Mouse (Mus musculus) testis, postnatal 14 days (tissue): Measurements from ENCODE around the gene Ppan.

Source experiments
- DNase-seq: peaks from one replicate; pipeline ENCODE4 v3.0.0; 2021; ENCODE audit warnings: low spot score

Gene Ppan

GRCm38 (mm10) chr9:20879097-20879792, 8.7 kb upstream of the Ppan start, which contains the start of gene Angptl6:
Angptl6 (minus strand) TSS chr9:20879727.
- DNase-seq, result no peak

- no peak for DNase-seq
Measured at GRCm38 (mm10) chr9:20886563-20886962, 1.4 kb upstream of the Ppan start.

- DNase-seq, result no peak
Measured at GRCm38 (mm10) chr9:20887191-20887590, 784 bp upstream of the Ppan start.

GRCm38 (mm10) chr9:20888386-20888765, 401 bp downstream of the Ppan start:
- DNase-seq, result no peak

GRCm38 (mm10) chr9:20889185-20890141, 1.5 kb downstream of the Ppan start:
- DNase-seq, result no peak

- DNase-seq, result no peak
Measured at GRCm38 (mm10) chr9:20890411-20890810, 2.4 kb downstream of the Ppan start.

GRCm38 (mm10) chr9:20891339-20892103, 3.5 kb downstream of the Ppan start:
- DNase-seq, result no peak

GRCm38 (mm10) chr9:20892104-20892653, 4.2 kb downstream of the Ppan start:
- no peak for DNase-seq

- DNase-seq, result no peak
Measured at GRCm38 (mm10) chr9:20893069-20893468, 5.1 kb downstream of the Ppan start.

GRCm38 (mm10) chr9:20893590-20894343, 5.8 kb downstream of the Ppan start:
- no peak for DNase-seq

- no peak for DNase-seq
Measured at GRCm38 (mm10) chr9:20894629-20895028, 6.7 kb downstream of the Ppan start.

GRCm38 (mm10) chr9:20895382-20895781, 7.4 kb downstream of the Ppan start:
- DNase-seq, result no peak

- no peak for DNase-seq
Measured at GRCm38 (mm10) chr9:20897736-20898510, 9.9 kb downstream of the Ppan start.

- DNase-seq, result peak; percentile 88
Measured at GRCm38 (mm10) chr9:20898511-20899073, 10.6 kb downstream of the Ppan start, which contains the start of gene Eif3g. Eif3g (minus strand) TSS chr9:20898623.

- DNase-seq, result no peak
Measured at GRCm38 (mm10) chr9:20901466-20902173, 13.6 kb downstream of the Ppan start.

- DNase-seq, result no peak
Measured at GRCm38 (mm10) chr9:20902174-20902491, 14.2 kb downstream of the Ppan start.

- DNase-seq, result no peak
Measured at GRCm38 (mm10) chr9:20909948-20910347, 22.0 kb downstream of the Ppan start.

- no peak for DNase-seq
Measured at GRCm38 (mm10) chr9:20916160-20916559, 28.2 kb downstream of the Ppan start.

GRCm38 (mm10) chr9:20923258-20923657, 35.3 kb downstream of the Ppan start:
- DNase-seq, result no peak
